Mouse (Mus musculus) lung, postnatal 25 days (tissue): ENCODE results near the gene Mucl2.
"Not testable (repeated sequence)": the region's sequence is repeated elsewhere in the genome, so short reads cannot be mapped to it uniquely, and the experiment has no call there.

Experiments used
- DNase-seq: peaks from one replicate; pipeline ENCODE4 v3.0.0; 2022; ENCODE audit warnings: low spot score

The Mucl2 gene

GRCm38 (mm10) chr15:103899212-103899611 lies at the start of gene Mucl2:
TSS of gene Mucl2 (minus strand) at chr15:103899312.
- no peak for DNase-seq

DNA sequence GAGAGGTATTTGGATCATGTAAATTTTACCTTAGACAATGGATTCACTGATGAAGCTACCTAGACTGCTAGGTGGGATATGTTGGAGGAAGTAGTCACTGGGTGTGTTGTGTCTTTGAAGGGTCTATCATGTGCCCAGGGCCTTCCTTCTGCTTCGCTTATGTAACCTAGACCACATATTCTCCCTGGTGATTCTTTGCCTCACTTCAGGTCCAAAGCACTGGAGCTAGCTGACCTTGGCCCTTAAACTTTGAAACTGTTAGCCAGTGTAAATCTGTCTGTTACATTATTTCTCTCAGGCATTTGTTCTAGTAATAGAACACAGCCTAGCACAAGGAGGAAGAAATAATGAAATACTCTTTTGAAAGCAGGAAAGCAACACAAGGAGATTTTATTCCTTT lies 13.9 kb upstream of the Mucl2 start:
- DNase-seq: not testable (repeated sequence)
